Mouse (Mus musculus) bone marrow, adult 2 months (tissue): Measurements from ENCODE around the gene Qtrt1.

Experiments
- CTCF ChIP-seq: fragments of 200-500 bp; IDR thresholded peaks from 2 replicates; pipeline ENCODE4 v1.5.1; 2011; ENCODE audit warnings: low read length, control low read depth; ENCODE audit not compliant: control insufficient read depth, insufficient read depth
- POLR2A ChIP-seq: fragments of 200-500 bp; IDR thresholded peaks from 2 replicates; pipeline ENCODE4 v1.6.1; 2011; ENCODE audit warnings: low read depth, mild to moderate bottlenecking, control low read depth, low read length, borderline replicate concordance; ENCODE audit not compliant: control insufficient read depth

DNA sequence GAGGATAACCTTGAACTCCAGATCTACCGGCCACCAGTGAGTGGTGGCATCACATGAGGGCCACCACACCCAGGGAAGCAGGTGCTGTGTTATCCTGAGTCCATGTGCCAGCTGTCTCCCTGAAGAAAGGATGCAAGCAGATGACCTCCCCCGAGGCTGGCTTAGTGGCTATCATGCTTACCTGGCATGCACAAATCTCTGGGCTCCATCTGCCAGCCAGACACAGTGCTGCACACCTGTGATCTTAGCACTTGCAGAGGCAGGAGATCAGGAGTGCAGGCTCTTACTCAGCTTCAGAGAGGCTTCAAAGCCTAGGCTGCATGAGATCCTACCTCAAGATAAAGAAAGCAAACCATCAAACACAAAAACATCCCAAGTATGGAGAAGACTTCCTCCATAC is 38.1 kb downstream of the Qtrt1 start:
- TF ChIP-seq CTCF (no peak), POLR2A (no peak)
